Comparison of ENCODE assay signal across 8 mouse cellular contexts in genomic region chr11:98770096-98770975, GRCm38 (mm10). TPM values are rescaled to one million over a fixed set of nuclear protein-coding genes. Genes with fewer than 3 reads are reported as not detected.
DNase-seq lines count a peak whose midpoint lies in the region; ATAC-seq lines count a peak whose summit lies in the region.

No protein-coding gene starts in this region.

- no peaks in the 10 kb centered on the region for H3K27me3 ChIP-seq in forebrain, embryonic 11.5 days (ENCODE audit: control insufficient read depth, insufficient read depth, low read length)
- H3K27me3 ChIP-seq in forebrain, embryonic 12.5 days, result 0 out of 2 replicates have a peak, but pooled peaks cover 3% of the 10 kb centered on the region
- H3K27me3 ChIP-seq in heart, embryonic 15.5 days, result no peaks in the 10 kb centered on the region

- peaks cover 39% of the 10 kb centered on the region for H3K4me1 ChIP-seq in forebrain, embryonic 11.5 days (replicated peaks; ENCODE audit: control insufficient read depth, insufficient read depth, low read length)
- H3K4me1 ChIP-seq in forebrain, embryonic 12.5 days, result peaks cover 64% of the 10 kb centered on the region
- peaks cover 96% of the 10 kb centered on the region for H3K4me1 ChIP-seq in heart, embryonic 15.5 days (replicated peaks)

- H3K27ac ChIP-seq in forebrain, embryonic 11.5 days (ENCODE audit: low read depth, low read length), result no peak overlapping the region
- no peak overlapping the region for H3K27ac ChIP-seq in forebrain, embryonic 12.5 days
- H3K27ac ChIP-seq in heart, embryonic 15.5 days, result peak overlapping the region; percentile 95

- peak; percentile 45 for DNase-seq in forebrain, embryonic 11.5 days (ENCODE audit: low spot score)
- peak; percentile 36 for DNase-seq in lung, postnatal 36 days
- DNase-seq in lung, postnatal 14 days, result no peak
- peak; percentile 81 for DNase-seq in right cerebral cortex, postnatal 25 days
- no peak for DNase-seq in urinary bladder, postnatal 25 days (ENCODE audit: low spot score)

- no peak for ATAC-seq in forebrain, embryonic 11.5 days (replicated peaks; ENCODE audit: low FRiP score)
- no peak for ATAC-seq in forebrain, embryonic 12.5 days (ENCODE audit: low FRiP score)
- no peak for ATAC-seq in heart, embryonic 15.5 days (replicated peaks; ENCODE audit: insufficient number of reproducible peaks, insufficient read depth, low FRiP score, low read depth)
- ATAC-seq in CD4-positive, CD25-positive, alpha-beta regulatory T cell, adult 4 months, result no peak

- no peaks in the 10 kb centered on the region for H3K36me3 ChIP-seq in forebrain, embryonic 11.5 days (ENCODE audit: control insufficient read depth, insufficient read depth, low read length)
- H3K36me3 ChIP-seq in forebrain, embryonic 12.5 days (replicated peaks), result peaks cover 33% of the 10 kb centered on the region
- H3K36me3 ChIP-seq in heart, embryonic 15.5 days, result peaks cover 21% of the 10 kb centered on the region

- no peak overlapping the region for H3K4me2 ChIP-seq in forebrain, embryonic 11.5 days (ENCODE audit: low read depth, low read length, severe bottlenecking)
- H3K4me2 ChIP-seq in forebrain, embryonic 12.5 days, result no peak overlapping the region
- no peak overlapping the region for H3K4me2 ChIP-seq in heart, embryonic 15.5 days

- 96% methylated on average over 26 of the region's 26 CpGs for WGBS in forebrain, embryonic 11.5 days
- 94% methylated on average over 26 of the region's 26 CpGs for WGBS in forebrain, embryonic 12.5 days
- WGBS in heart, embryonic 15.5 days, result 89% methylated on average over 26 of the region's 26 CpGs

- H3K9ac ChIP-seq in forebrain, embryonic 11.5 days (ENCODE audit: low read length), result no peak overlapping the region
- H3K9ac ChIP-seq in forebrain, embryonic 12.5 days, result no peak overlapping the region
- peak overlapping the region; percentile 0; the same call in 1 of the 2 replicates for H3K9ac ChIP-seq in heart, embryonic 15.5 days

- no peaks in the 10 kb centered on the region for H3K9me3 ChIP-seq in forebrain, embryonic 11.5 days (ENCODE audit: control insufficient read depth, low read length)
- no peaks in the 10 kb centered on the region for H3K9me3 ChIP-seq in forebrain, embryonic 12.5 days
- no peaks in the 10 kb centered on the region for H3K9me3 ChIP-seq in heart, embryonic 15.5 days (replicated peaks)

- H3K4me3 ChIP-seq in forebrain, embryonic 11.5 days (ENCODE audit: low read depth, low read length), result no peak overlapping the region
- no peak overlapping the region for H3K4me3 ChIP-seq in forebrain, embryonic 12.5 days (replicated peaks)
- H3K4me3 ChIP-seq in heart, embryonic 15.5 days, result no peak overlapping the region

RNA-seq across cellular contexts. Expression of gene Nr1d1, which starts 4.8 kb away (rescaled TPM):
- polyA plus RNA-seq in forebrain, embryonic 11.5 days (2014; fragmentation: Nextera tagmentation; extraction: Ambion mirVana), result 1.0 and 1.6 TPM in 2 replicates
- polyA plus RNA-seq in forebrain, embryonic 12.5 days (2016; fragmentation: Nextera tagmentation; extraction: Ambion mirVana), result 2.1 and 2.2 TPM in 2 replicates
- 7.0 and 7.5 TPM in 2 replicates for polyA plus RNA-seq in heart, embryonic 15.5 days (2015; fragmentation: Nextera tagmentation; extraction: Ambion mirVana)
- polyA plus RNA-seq in CD4-positive, CD25-positive, alpha-beta regulatory T cell, adult 4 months (2017; shearing (Covaris generic)), result 10 to 100 TPM in 1 of 2 experiments, 1 to 10 TPM in 1; 4.9 to 12.3 TPM

RNA-seq across cellular contexts. Expression of gene Msl1, which starts 25.0 kb away (rescaled TPM):
- polyA plus RNA-seq in forebrain, embryonic 11.5 days (2014; fragmentation: Nextera tagmentation; extraction: Ambion mirVana), result 24.0 and 28.4 TPM in 2 replicates
- polyA plus RNA-seq in forebrain, embryonic 12.5 days (2016; fragmentation: Nextera tagmentation; extraction: Ambion mirVana), result 39.3 and 39.9 TPM in 2 replicates
- polyA plus RNA-seq in heart, embryonic 15.5 days (2015; fragmentation: Nextera tagmentation; extraction: Ambion mirVana), result 15.5 and 17.2 TPM in 2 replicates
- polyA plus RNA-seq in CD4-positive, CD25-positive, alpha-beta regulatory T cell, adult 4 months (2017; shearing (Covaris generic)), result 10 to 100 TPM; 22.3 to 24.8 TPM

RNA-seq across cellular contexts. Expression of gene Thra, which starts 29.9 kb away (rescaled TPM):
- polyA plus RNA-seq in forebrain, embryonic 11.5 days (2014; fragmentation: Nextera tagmentation; extraction: Ambion mirVana), result 35.9 and 36.9 TPM in 2 replicates
- polyA plus RNA-seq in forebrain, embryonic 12.5 days (2016; fragmentation: Nextera tagmentation; extraction: Ambion mirVana), result 53.4 and 59.8 TPM in 2 replicates
- polyA plus RNA-seq in heart, embryonic 15.5 days (2015; fragmentation: Nextera tagmentation; extraction: Ambion mirVana), result 34.8 and 39.5 TPM in 2 replicates
- polyA plus RNA-seq in CD4-positive, CD25-positive, alpha-beta regulatory T cell, adult 4 months (2017; shearing (Covaris generic)), result 1 to 10 TPM; 4.8 to 5.7 TPM

RNA-seq across cellular contexts. Expression of gene Casc3, which starts 34.4 kb away (rescaled TPM):
- 59.9 and 63.2 TPM in 2 replicates for polyA plus RNA-seq in forebrain, embryonic 11.5 days (2014; fragmentation: Nextera tagmentation; extraction: Ambion mirVana)
- 63.2 and 67.4 TPM in 2 replicates for polyA plus RNA-seq in forebrain, embryonic 12.5 days (2016; fragmentation: Nextera tagmentation; extraction: Ambion mirVana)
- 21.3 and 27.6 TPM in 2 replicates for polyA plus RNA-seq in heart, embryonic 15.5 days (2015; fragmentation: Nextera tagmentation; extraction: Ambion mirVana)
- 10 to 100 TPM; 13.6 to 14.5 TPM for polyA plus RNA-seq in CD4-positive, CD25-positive, alpha-beta regulatory T cell, adult 4 months (2017; shearing (Covaris generic))

RNA-seq across cellular contexts. Expression of gene Med24, which starts 41.1 kb away (rescaled TPM):
- 75.9 and 76.6 TPM in 2 replicates for polyA plus RNA-seq in forebrain, embryonic 11.5 days (2014; fragmentation: Nextera tagmentation; extraction: Ambion mirVana)
- polyA plus RNA-seq in forebrain, embryonic 12.5 days (2016; fragmentation: Nextera tagmentation; extraction: Ambion mirVana), result 88.1 and 95.0 TPM in 2 replicates
- 33.5 and 43.0 TPM in 2 replicates for polyA plus RNA-seq in heart, embryonic 15.5 days (2015; fragmentation: Nextera tagmentation; extraction: Ambion mirVana)
- polyA plus RNA-seq in CD4-positive, CD25-positive, alpha-beta regulatory T cell, adult 4 months (2017; shearing (Covaris generic)), result 10 to 100 TPM; 27.0 to 37.5 TPM

Comparison
In these comparisons a context has a peak if more than half of its experiments do, and no peak if none do; other contexts are left out.
1. DNase-seq: peak in forebrain, embryonic 11.5 days (single experiment), lung, postnatal 36 days (single experiment) and right cerebral cortex, postnatal 25 days (single experiment); none in lung, postnatal 14 days (single experiment) and urinary bladder, postnatal 25 days (single experiment).